In genomic region chr6:42247173-42247572, GRCm38 (mm10) we compare ENCODE assay signal across 8 mouse cellular contexts. TPM values are rescaled to one million over a fixed set of nuclear protein-coding genes. Genes with fewer than 3 reads are reported as not detected.
DNase-seq lines count a peak whose midpoint lies in the region; ATAC-seq and TF ChIP-seq lines count a peak whose summit lies in the region.
"Had no signal": no experiment of that assay in that cellular context is flagged by ENCODE, and none has a peak within 500 bp of the region (broad histone marks: within the 10 kb centered on the region; RNA-seq: fewer than 3 reads in every experiment).

No protein-coding gene starts in this region.

- no peaks in the 10 kb centered on the region for H3K9me3 ChIP-seq in intestine, embryonic 16.5 days (ENCODE audit: control insufficient read depth, low read length)
- H3K9me3 ChIP-seq in lung, postnatal 0 days (ENCODE audit: low read length), result no peaks in the 10 kb centered on the region

- H3K4me2 ChIP-seq in intestine, embryonic 16.5 days (ENCODE audit: low read depth, low read length), result peak overlapping the region; percentile 18; the same call in 1 of the 2 replicates
- 0 out of 2 replicates have a peak overlapping the region, but pooled peaks have one; percentile 3 for H3K4me2 ChIP-seq in lung, postnatal 0 days (replicated peaks; ENCODE audit: low read depth, low read length)

- WGBS in intestine, embryonic 16.5 days, result 15% methylated on average over 8 of the region's 8 CpGs
- whole genome bisulfite sequencing in lung, postnatal 0 days, result 17% methylated on average over 8 of the region's 8 CpGs

- ATAC-seq in intestine, embryonic 16.5 days, result no peak
- no peak for ATAC-seq in lung, postnatal 0 days

- H3K27ac ChIP-seq in intestine, embryonic 16.5 days (ENCODE audit: low read length), result no peak overlapping the region
- H3K27ac ChIP-seq in lung, postnatal 0 days (ENCODE audit: low read length), result no peak overlapping the region

- no peak overlapping the region for H3K9ac ChIP-seq in intestine, embryonic 16.5 days (ENCODE audit: low read depth, low read length)
- H3K9ac ChIP-seq in lung, postnatal 0 days (replicated peaks; ENCODE audit: low read depth), result no peak overlapping the region

- H3K4me1 ChIP-seq in intestine, embryonic 16.5 days (ENCODE audit: control insufficient read depth, insufficient read depth, low read length), result peaks cover 4% of the 10 kb centered on the region
- H3K4me1 ChIP-seq in lung, postnatal 0 days (ENCODE audit: insufficient read depth, low read depth, low read length), result peaks cover 11% of the 10 kb centered on the region; the same call in 1 of the 2 replicates

- peak; percentile 35 for DNase-seq in ES-CJ7 (ENCODE audit: low read depth, low spot score)
- peak; percentile 44 for DNase-seq in brain, embryonic 14.5 days (ENCODE audit: low read depth)
- DNase-seq in lung, postnatal 0 days (ENCODE audit: low spot score), result no peak
- DNase-seq in heart, postnatal 25 days (ENCODE audit: low spot score), result no peak
- no peak for DNase-seq in Muller cell, postnatal 12 days (ENCODE audit: inconsistent ontology term)
- DNase-seq in heart, postnatal 4 days, result no peak

- intact Hi-C loops in heart, postnatal 25 days (cut with DNase I), result loop anchor here (2.0 kb wide), 1 partner anchor 16 kb away; no protein-coding TSS in a partner anchor

- no peak for TF ChIP-seq CTCF in brain, embryonic 14.5 days (IDR thresholded peaks at IDR 0.05; ENCODE audit: borderline replicate concordance, extremely low read depth, insufficient read depth, insufficient read length)
- TF ChIP-seq CTCF in lung, postnatal 0 days (IDR thresholded peaks at IDR 0.05), result no peak

- TF ChIP-seq POLR2A in brain, embryonic 14.5 days (IDR thresholded peaks at IDR 0.05; ENCODE audit: borderline replicate concordance, extremely low read depth, insufficient read depth, insufficient read length, poor library complexity, severe bottlenecking), result no peak

- H3K27me3 ChIP-seq in intestine, embryonic 16.5 days (replicated peaks; ENCODE audit: control insufficient read depth, insufficient read depth, low read length), result no peaks in the 10 kb centered on the region
- no peaks in the 10 kb centered on the region for H3K27me3 ChIP-seq in lung, postnatal 0 days (replicated peaks; ENCODE audit: insufficient read depth, low read length)

- no peak for TF ChIP-seq EP300 in lung, postnatal 0 days (IDR thresholded peaks at IDR 0.05)

- no peaks in the 10 kb centered on the region for H3K36me3 ChIP-seq in intestine, embryonic 16.5 days (ENCODE audit: control insufficient read depth, insufficient read depth, low read length)
- H3K36me3 ChIP-seq in lung, postnatal 0 days (ENCODE audit: insufficient read depth, low read length), result no peaks in the 10 kb centered on the region

- peak overlapping the region; percentile 17; the same call in 1 of the 2 replicates for H3K4me3 ChIP-seq in intestine, embryonic 16.5 days (ENCODE audit: low read length)
- H3K4me3 ChIP-seq in lung, postnatal 0 days (ENCODE audit: low read depth, low read length), result no peak overlapping the region

RNA-seq across cellular contexts. Expression of gene Gstk1, which starts 1.4 kb away (rescaled TPM):
- polyA plus RNA-seq in brain, embryonic 14.5 days (2012; rRNA removed), result 6.7 and 7.1 TPM in 2 replicates
- polyA plus RNA-seq in intestine, embryonic 16.5 days (2015; fragmentation: Nextera tagmentation; extraction: Ambion mirVana), result 27.4 and 27.7 TPM in 2 replicates
- 94.8 and 105 TPM in 2 replicates for polyA plus RNA-seq in lung, postnatal 0 days (2015; fragmentation: Nextera tagmentation; extraction: Ambion mirVana)
- 100 to 1,000 TPM; 119 to 129 TPM for total RNA-seq in heart, postnatal 25 days (2021)
- total RNA-seq in heart, postnatal 4 days (2021), result 10 to 100 TPM; 28.7 to 29.3 TPM

RNA-seq across cellular contexts. Expression of gene Tmem139, which starts 14.6 kb away (rescaled TPM):
- polyA plus RNA-seq in brain, embryonic 14.5 days (2012; rRNA removed), result 0.14 TPM in 1 of 2 replicates, not detected in the other
- polyA plus RNA-seq in intestine, embryonic 16.5 days (2015; fragmentation: Nextera tagmentation; extraction: Ambion mirVana), result 19.5 and 22.9 TPM in 2 replicates
- polyA plus RNA-seq in lung, postnatal 0 days (2015; fragmentation: Nextera tagmentation; extraction: Ambion mirVana), result 22.9 and 26.5 TPM in 2 replicates
- under 1 TPM in 1 of 2 experiments, not detected in 1; 0.29 TPM for total RNA-seq in heart, postnatal 25 days (2021)
- total RNA-seq in heart, postnatal 4 days (2021), result under 1 TPM in 1 of 2 experiments, not detected in 1; 0.38 TPM
- total RNA-seq: left cerebral cortex, postnatal 10 days had no signal

RNA-seq across cellular contexts. Expression of gene Casp2, which starts 17.6 kb away (rescaled TPM):
- 76.1 and 101 TPM in 2 replicates for polyA plus RNA-seq in brain, embryonic 14.5 days (2012; rRNA removed)
- 39.5 and 39.9 TPM in 2 replicates for polyA plus RNA-seq in intestine, embryonic 16.5 days (2015; fragmentation: Nextera tagmentation; extraction: Ambion mirVana)
- polyA plus RNA-seq in lung, postnatal 0 days (2015; fragmentation: Nextera tagmentation; extraction: Ambion mirVana), result 29.0 and 33.1 TPM in 2 replicates
- 10 to 100 TPM; 10.5 to 11.7 TPM for total RNA-seq in heart, postnatal 25 days (2021)
- 10 to 100 TPM; 33.6 to 34.3 TPM for total RNA-seq in heart, postnatal 4 days (2021)

RNA-seq across cellular contexts. Expression of gene Tas2r144, which starts 32.0 kb away (rescaled TPM):
- polyA plus RNA-seq in brain, embryonic 14.5 days (2012; rRNA removed), result not detected in 2 replicates
- polyA plus RNA-seq in intestine, embryonic 16.5 days (2015; fragmentation: Nextera tagmentation; extraction: Ambion mirVana), result not detected in 2 replicates
- polyA plus RNA-seq in lung, postnatal 0 days (2015; fragmentation: Nextera tagmentation; extraction: Ambion mirVana), result not detected in 2 replicates
- not detected for total RNA-seq in heart, postnatal 25 days (2021)
- not detected for total RNA-seq in heart, postnatal 4 days (2021)
- total RNA-seq: left cerebral cortex, postnatal 10 days had no signal

RNA-seq across cellular contexts. Expression of gene Clcn1, which starts 39.3 kb away (rescaled TPM):
- 11.0 and 12.0 TPM in 2 replicates for polyA plus RNA-seq in brain, embryonic 14.5 days (2012; rRNA removed)
- polyA plus RNA-seq in intestine, embryonic 16.5 days (2015; fragmentation: Nextera tagmentation; extraction: Ambion mirVana), result 0.20 and 0.23 TPM in 2 replicates
- 0.05 TPM in 1 of 2 replicates, not detected in the other for polyA plus RNA-seq in lung, postnatal 0 days (2015; fragmentation: Nextera tagmentation; extraction: Ambion mirVana)
- total RNA-seq in heart, postnatal 25 days (2021), result 1 to 10 TPM; 4.3 to 4.9 TPM
- 1 to 10 TPM; 1.9 to 3.0 TPM for total RNA-seq in heart, postnatal 4 days (2021)

Comparison
In these comparisons a context has a peak if more than half of its experiments do, and no peak if none do; other contexts are left out.
1. DNase-seq: peak in ES-CJ7 (single experiment) and brain, embryonic 14.5 days (single experiment); none in lung, postnatal 0 days (single experiment), heart, postnatal 25 days (single experiment), Muller cell, postnatal 12 days (single experiment) and heart, postnatal 4 days (single experiment).
2. RNA of gene Tmem139, which starts 14.6 kb away (polyA plus RNA-seq): 22.9 to 26.5 TPM in lung, postnatal 0 days and 19.5 to 22.9 TPM in intestine, embryonic 16.5 days; 0.14 TPM in brain, embryonic 14.5 days; every median in the first group is over 10 times any median in the second.